Mouse (Mus musculus): ENCODE results near the gene Inpp5f. TPM values are rescaled to one million over a fixed set of nuclear protein-coding genes. Genes with fewer than 3 reads are reported as not detected.
A peak's percentile ranks its signal among the peaks of the same experiment; 100 is the strongest.
"Not testable (repeated sequence)": the region's sequence is repeated elsewhere in the genome, so short reads cannot be mapped to it uniquely, and the experiment has no call there.

Gene Inpp5f
- total RNA-seq, 2 experiments from 2014 or later = 2.9 to 3.2 TPM

GRCm38 (mm10) chr7:128639925-128640485, 28.9 kb downstream of the Inpp5f start:
- intact Hi-C loops (cut with DNase I) = no loop called here
- no peak for DNase-seq

GRCm38 (mm10) chr7:128641571-128641970, 30.4 kb downstream of the Inpp5f start:
- intact Hi-C loops (cut with DNase I) = no loop called here
- DNase-seq = no peak

- intact Hi-C loops (cut with DNase I) = no loop called here
- no peak for DNase-seq
These were observed 31.3 kb downstream of the Inpp5f start for GRCm38 (mm10) chr7:128642386-128642785.

- intact Hi-C loops (cut with DNase I) = loop anchor here (5.0 kb wide), 1 partner anchor 40 kb away; no protein-coding TSS in a partner anchor
- no peak for DNase-seq
These were observed 45.8 kb downstream of the Inpp5f start for GRCm38 (mm10) chr7:128656970-128657369.

- intact Hi-C loops (cut with DNase I) = no loop called here
- no peak for DNase-seq
These were observed 52.8 kb downstream of the Inpp5f start for GRCm38 (mm10) chr7:128663906-128664305.

GRCm38 (mm10) chr7:128664861-128665377, 53.8 kb downstream of the Inpp5f start:
- intact Hi-C loops (cut with DNase I) = no loop called here
- no peak for DNase-seq

GRCm38 (mm10) chr7:128667788-128668187, 56.7 kb downstream of the Inpp5f start:
- no peak for DNase-seq
- intact Hi-C loops (cut with DNase I) = no loop called here

- no peak for DNase-seq
- intact Hi-C loops (cut with DNase I) = no loop called here
These were observed 57.7 kb downstream of the Inpp5f start for GRCm38 (mm10) chr7:128668831-128669230.

GRCm38 (mm10) chr7:128671952-128672351, 60.8 kb downstream of the Inpp5f start:
- intact Hi-C loops (cut with DNase I) = loop anchor here (5.0 kb wide), 1 partner anchor 40 kb away; no protein-coding TSS in a partner anchor
- no peak for DNase-seq

GRCm38 (mm10) chr7:128672408-128673010, 61.4 kb downstream of the Inpp5f start:
- intact Hi-C loops (cut with DNase I) = loop anchor here (5.0 kb wide), 1 partner anchor 40 kb away; no protein-coding TSS in a partner anchor
- DNase-seq = no peak

- intact Hi-C loops (cut with DNase I) = loop anchor here (5.0 kb wide), 1 partner anchor 121 kb away; no protein-coding TSS in a partner anchor
- no peak for DNase-seq
These were observed 67.4 kb downstream of the Inpp5f start for GRCm38 (mm10) chr7:128678546-128678945.

- intact Hi-C loops (cut with DNase I) = no loop called here
- peak; percentile 29 to 42 for DNase-seq
These were observed 76.9 kb downstream of the Inpp5f start for GRCm38 (mm10) chr7:128687821-128688564.

GRCm38 (mm10) chr7:128689347-128689746, 78.2 kb downstream of the Inpp5f start:
- DNase-seq = no peak
- intact Hi-C loops (cut with DNase I) = no loop called here

- intact Hi-C loops (cut with DNase I) = loop anchor here (1.0 to 5.0 kb wide), 2 partner anchors 128 to 216 kb away; no protein-coding TSS in a partner anchor
- peak; percentile 74 for DNase-seq
These were observed 78.9 kb downstream of the Inpp5f start for GRCm38 (mm10) chr7:128690070-128690469.

- intact Hi-C loops (cut with DNase I) = loop anchor here (1.0 to 5.0 kb wide), 2 partner anchors 128 to 216 kb away; no protein-coding TSS in a partner anchor
- DNase-seq = no peak
These were observed 79.7 kb downstream of the Inpp5f start for GRCm38 (mm10) chr7:128690796-128691195.

- no peak for DNase-seq
- intact Hi-C loops (cut with DNase I) = loop anchor here (5.0 kb wide), 1 partner anchor 130 kb away; no protein-coding TSS in a partner anchor
These were observed 81.0 kb downstream of the Inpp5f start for GRCm38 (mm10) chr7:128692163-128692562.

GRCm38 (mm10) chr7:128694848-128695247, 83.7 kb downstream of the Inpp5f start:
- intact Hi-C loops (cut with DNase I) = loop anchor here (5.0 kb wide), 1 partner anchor 133 kb away; no protein-coding TSS in a partner anchor
- DNase-seq = no peak

- DNase-seq = not testable (repeated sequence)
- intact Hi-C loops (cut with DNase I) = loop anchor here (10.0 kb wide), 1 partner anchor 455 kb away; the partner anchor contains the start of gene Tgfb1i1
These were observed 88.8 kb downstream of the Inpp5f start for GRCm38 (mm10) chr7:128699959-128700358.

- peak; percentile 41 to 56 for DNase-seq
- intact Hi-C loops (cut with DNase I) = loop anchor here (5.0 to 10.0 kb wide), 2 partner anchors 358 to 461 kb away; partner anchors contain the start of gene Tgfb1i1
These were observed 94.6 kb downstream of the Inpp5f start for GRCm38 (mm10) chr7:128705735-128706134.

- intact Hi-C loops (cut with DNase I) = no loop called here
- DNase-seq = no peak
These were observed 106.9 kb downstream of the Inpp5f start for GRCm38 (mm10) chr7:128717991-128718390.

GRCm38 (mm10) chr7:128724761-128725160, 113.6 kb downstream of the Inpp5f start:
- intact Hi-C loops (cut with DNase I) = no loop called here
- peak in 1 of 2 experiments; percentile 47 for DNase-seq
